Mouse (Mus musculus): Measurements from ENCODE around the gene Pola1.

Pola1 gene

GRCm38 (mm10) chrX:93631657-93632449 is at the start of gene Pola1:
Gene Pola1, minus strand, starts transcription at chrX:93632155.
- in situ Hi-C loops (cut with MboI; ENCODE audit: low sequenced_read_pairs) = no loop called here

GRCm38 (mm10) chrX:93676228-93676627 is 44.3 kb upstream of the Pola1 start:
- in situ Hi-C loops (cut with MboI; ENCODE audit: low sequenced_read_pairs) = no loop called here

- in situ Hi-C loops (cut with MboI; ENCODE audit: low sequenced_read_pairs) = no loop called here
Observed at GRCm38 (mm10) chrX:93674836-93675795, 43.2 kb upstream of the Pola1 start.

- in situ Hi-C loops (cut with MboI; ENCODE audit: low sequenced_read_pairs) = no loop called here
Observed at GRCm38 (mm10) chrX:93674432-93674831, 42.5 kb upstream of the Pola1 start.

- in situ Hi-C loops (cut with MboI; ENCODE audit: low sequenced_read_pairs) = no loop called here
Observed at GRCm38 (mm10) chrX:93664787-93665186, 32.8 kb upstream of the Pola1 start.

- in situ Hi-C loops (cut with MboI; ENCODE audit: low sequenced_read_pairs) = no loop called here
Observed at GRCm38 (mm10) chrX:93663919-93664586, 32.1 kb upstream of the Pola1 start.

GRCm38 (mm10) chrX:93655153-93655552 is 23.2 kb upstream of the Pola1 start:
- in situ Hi-C loops (cut with MboI; ENCODE audit: low sequenced_read_pairs) = no loop called here

- in situ Hi-C loops (cut with MboI; ENCODE audit: low sequenced_read_pairs) = no loop called here
Observed at GRCm38 (mm10) chrX:93654218-93655002, 22.5 kb upstream of the Pola1 start, which contains the start of gene Pcyt1b. Gene Pcyt1b, plus strand, starts transcription at chrX:93654863.

GRCm38 (mm10) chrX:93650738-93651137 is 18.8 kb upstream of the Pola1 start:
- in situ Hi-C loops (cut with MboI; ENCODE audit: low sequenced_read_pairs) = no loop called here

GRCm38 (mm10) chrX:93644022-93644421 is 12.1 kb upstream of the Pola1 start:
- in situ Hi-C loops (cut with MboI; ENCODE audit: low sequenced_read_pairs) = no loop called here

- in situ Hi-C loops (cut with MboI; ENCODE audit: low sequenced_read_pairs) = no loop called here
Observed at GRCm38 (mm10) chrX:93643600-93643999, 11.6 kb upstream of the Pola1 start.

- in situ Hi-C loops (cut with MboI; ENCODE audit: low sequenced_read_pairs) = no loop called here
Observed at GRCm38 (mm10) chrX:93634861-93635375, 3.0 kb upstream of the Pola1 start.

- in situ Hi-C loops (cut with MboI; ENCODE audit: low sequenced_read_pairs) = no loop called here
Observed at GRCm38 (mm10) chrX:93630256-93630655, 1.7 kb downstream of the Pola1 start.

GRCm38 (mm10) chrX:93602214-93602613 is 29.7 kb downstream of the Pola1 start:
- in situ Hi-C loops (cut with MboI; ENCODE audit: low sequenced_read_pairs) = no loop called here

GRCm38 (mm10) chrX:93594283-93594682 is 37.7 kb downstream of the Pola1 start:
- in situ Hi-C loops (cut with MboI; ENCODE audit: low sequenced_read_pairs) = no loop called here

- in situ Hi-C loops (cut with MboI; ENCODE audit: low sequenced_read_pairs) = no loop called here
Observed at GRCm38 (mm10) chrX:93580931-93581330, 51.0 kb downstream of the Pola1 start.

- in situ Hi-C loops (cut with MboI; ENCODE audit: low sequenced_read_pairs) = loop anchor here (25.0 kb wide), 1 partner anchor 495 kb away; no protein-coding TSS in a partner anchor
Observed at GRCm38 (mm10) chrX:93557171-93557570, 74.8 kb downstream of the Pola1 start.

GRCm38 (mm10) chrX:93539779-93540178 is 92.2 kb downstream of the Pola1 start:
- in situ Hi-C loops (cut with MboI; ENCODE audit: low sequenced_read_pairs) = no loop called here

- in situ Hi-C loops (cut with MboI; ENCODE audit: low sequenced_read_pairs) = no loop called here
Observed at GRCm38 (mm10) chrX:93502865-93503353, 129.0 kb downstream of the Pola1 start.

- in situ Hi-C loops (cut with MboI; ENCODE audit: low sequenced_read_pairs) = no loop called here
Observed at GRCm38 (mm10) chrX:93497597-93497996, 134.4 kb downstream of the Pola1 start.
